Mouse (Mus musculus): ENCODE measurements around the gene Msi2.

The Msi2 gene

DNA sequence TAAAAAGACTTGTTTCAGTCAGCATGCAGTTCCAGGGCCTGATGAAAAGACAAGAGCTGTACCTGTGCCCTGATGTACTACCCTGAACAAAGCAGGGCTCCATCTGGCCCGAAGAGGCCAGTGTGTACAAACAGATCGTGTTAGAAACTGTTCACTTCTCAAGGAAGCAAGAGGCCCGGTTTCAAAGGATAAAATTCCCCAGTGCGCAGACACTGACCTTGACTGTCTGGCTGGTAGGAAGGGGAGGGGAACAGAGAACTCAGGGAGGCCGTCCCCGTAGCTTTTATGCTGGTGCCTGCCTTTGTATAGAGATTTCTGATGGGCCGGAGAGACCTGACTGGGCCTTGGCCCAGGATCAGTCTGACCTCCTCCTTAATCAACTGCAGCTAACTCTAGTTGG, 316.0 kb downstream of the Msi2 start:
- DNase-seq (ENCODE audit: low spot score) = no peak

DNA sequence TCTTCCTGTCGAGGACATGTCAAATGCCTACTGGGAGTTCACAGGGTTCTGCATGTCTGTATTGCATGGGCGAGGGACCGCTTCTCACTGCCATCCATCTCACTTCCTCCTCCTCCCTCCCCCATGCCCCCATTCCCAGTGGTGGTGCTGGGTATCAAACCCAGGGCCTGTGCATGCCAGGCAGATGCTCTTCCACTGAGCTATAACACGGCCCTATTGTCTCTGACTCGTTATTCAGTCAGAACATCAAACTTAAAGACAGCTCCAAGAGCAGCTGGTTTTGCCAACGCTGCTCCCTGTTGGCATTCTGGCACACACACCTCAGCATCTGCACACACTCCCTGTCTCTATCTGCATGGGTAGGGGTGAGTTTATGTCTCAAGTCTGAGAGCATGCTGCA, 317.0 kb downstream of the Msi2 start:
- DNase-seq (ENCODE audit: low spot score) = no peak

DNA sequence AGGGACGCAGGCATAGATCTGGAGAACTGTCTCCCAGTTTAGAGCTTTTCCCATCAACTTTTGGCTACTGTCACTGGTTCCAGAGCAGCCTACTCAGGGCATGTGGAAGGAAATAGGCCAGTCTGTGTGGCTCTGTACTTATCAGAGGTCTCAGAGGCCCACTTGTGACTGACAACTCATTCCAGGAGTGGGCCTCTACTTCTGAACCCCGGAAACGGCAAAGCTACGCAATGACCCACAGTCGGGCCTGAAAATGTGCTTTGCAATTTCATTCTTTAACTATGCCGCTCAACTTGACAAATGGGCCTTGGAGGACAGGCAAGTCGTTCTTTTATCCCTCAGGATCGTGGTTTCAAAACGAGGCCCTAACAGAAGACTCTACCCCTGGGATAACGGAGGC, 317.4 kb downstream of the Msi2 start:
- DNase-seq (ENCODE audit: low spot score) = no peak

DNA sequence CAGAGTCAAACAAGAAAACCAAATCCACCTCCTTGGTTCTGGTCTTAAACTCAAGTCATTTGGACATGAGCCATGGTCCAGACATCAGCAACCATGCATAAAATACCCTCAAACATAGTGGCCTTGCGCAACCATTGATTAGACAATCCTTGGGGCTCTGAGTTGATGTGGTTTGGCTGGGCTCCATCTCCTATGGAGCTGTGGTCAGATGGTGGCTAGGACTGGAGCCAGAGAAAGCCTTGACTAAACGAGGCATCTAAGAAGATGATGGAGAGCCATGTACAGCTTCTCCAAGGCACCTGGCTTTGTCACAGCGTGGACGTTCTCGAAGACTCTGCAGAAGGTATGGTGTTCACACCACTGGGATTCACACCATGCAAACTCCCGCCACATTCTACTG, 318.1 kb downstream of the Msi2 start:
- DNase-seq (ENCODE audit: low spot score) = no peak

DNA sequence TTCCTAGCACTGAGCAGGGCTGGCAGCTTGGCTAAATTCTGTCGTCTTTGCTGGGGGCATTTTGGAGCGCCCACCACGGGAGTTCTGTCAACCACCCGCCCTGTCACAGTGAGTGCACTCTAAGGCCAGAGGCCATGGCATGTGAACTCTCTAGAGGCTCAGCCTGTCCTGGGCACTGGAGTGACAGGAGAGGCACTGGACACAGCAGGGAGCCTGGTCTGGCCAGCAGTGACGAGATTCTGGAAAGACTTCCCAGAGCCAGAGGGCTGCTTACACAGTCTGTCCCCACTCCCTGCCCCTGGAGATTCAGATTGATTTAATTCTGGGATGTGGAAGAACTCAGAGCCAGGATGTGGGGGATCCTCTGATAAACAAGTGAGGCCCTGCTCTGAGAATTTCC, 318.9 kb downstream of the Msi2 start:
- DNase-seq (ENCODE audit: low spot score) = no peak

DNA sequence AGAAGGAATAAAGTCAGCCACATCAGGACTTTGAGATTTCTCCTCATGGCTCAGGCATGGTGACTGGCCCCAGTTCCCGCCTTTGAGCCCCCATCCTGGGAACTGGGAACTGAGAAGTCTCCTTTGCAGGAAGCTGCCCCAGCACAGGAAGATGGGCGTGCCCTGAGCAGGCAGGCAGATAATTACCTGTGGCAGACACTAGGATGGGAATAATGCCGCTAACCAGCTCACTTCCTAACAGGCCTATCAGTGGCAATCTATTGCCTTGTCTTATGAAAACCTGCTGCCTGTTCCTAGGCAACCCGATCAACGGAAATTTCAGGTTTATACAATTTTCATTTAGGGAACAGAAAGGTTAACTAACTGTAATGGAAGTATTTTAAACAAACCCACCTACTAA, 319.3 kb downstream of the Msi2 start:
- DNase-seq (ENCODE audit: low spot score) = no peak

DNA sequence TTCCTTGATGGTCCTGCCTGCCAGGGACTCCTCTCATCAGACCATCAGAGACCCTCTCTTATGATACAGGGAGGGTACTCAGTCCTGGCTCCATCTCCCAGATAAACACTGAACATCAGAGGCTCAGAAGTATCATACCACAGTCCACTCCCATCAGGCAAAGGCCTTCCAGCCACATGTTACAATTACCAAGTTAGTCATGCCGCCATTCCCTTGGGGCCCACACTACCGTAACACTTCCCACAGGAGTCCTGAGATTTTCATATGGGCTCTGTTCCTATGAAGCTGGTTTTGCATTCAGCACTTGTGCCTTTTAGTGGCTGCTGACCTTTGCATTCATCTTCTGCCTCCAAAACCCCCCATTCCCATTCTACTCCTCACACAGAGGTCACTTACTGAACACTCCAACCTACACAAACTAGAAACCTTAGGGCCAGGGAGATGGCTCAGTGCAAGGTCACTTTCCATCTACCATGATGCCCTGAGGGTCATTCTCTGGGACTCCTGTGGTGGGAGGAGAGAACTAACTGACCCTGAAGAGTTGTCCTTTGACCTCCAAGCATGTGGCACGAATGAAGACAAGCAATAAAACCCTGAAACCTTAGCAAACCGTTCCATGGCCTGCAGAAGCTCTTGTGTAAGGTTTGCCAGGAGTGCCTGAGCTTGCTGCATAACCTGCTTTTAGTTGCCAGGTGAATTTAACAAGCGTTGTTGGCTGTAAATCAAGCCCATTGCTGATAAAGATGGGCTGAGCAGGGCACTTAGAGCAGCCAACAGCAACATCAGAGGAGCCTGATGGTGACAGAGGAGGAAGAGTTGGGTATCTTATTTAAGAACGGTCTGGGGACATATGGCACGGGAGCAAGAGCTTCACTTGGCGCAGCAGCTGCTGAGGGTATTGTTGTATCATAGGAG, 323.0 kb downstream of the Msi2 start:
- no peak for DNase-seq (ENCODE audit: low spot score)

DNA sequence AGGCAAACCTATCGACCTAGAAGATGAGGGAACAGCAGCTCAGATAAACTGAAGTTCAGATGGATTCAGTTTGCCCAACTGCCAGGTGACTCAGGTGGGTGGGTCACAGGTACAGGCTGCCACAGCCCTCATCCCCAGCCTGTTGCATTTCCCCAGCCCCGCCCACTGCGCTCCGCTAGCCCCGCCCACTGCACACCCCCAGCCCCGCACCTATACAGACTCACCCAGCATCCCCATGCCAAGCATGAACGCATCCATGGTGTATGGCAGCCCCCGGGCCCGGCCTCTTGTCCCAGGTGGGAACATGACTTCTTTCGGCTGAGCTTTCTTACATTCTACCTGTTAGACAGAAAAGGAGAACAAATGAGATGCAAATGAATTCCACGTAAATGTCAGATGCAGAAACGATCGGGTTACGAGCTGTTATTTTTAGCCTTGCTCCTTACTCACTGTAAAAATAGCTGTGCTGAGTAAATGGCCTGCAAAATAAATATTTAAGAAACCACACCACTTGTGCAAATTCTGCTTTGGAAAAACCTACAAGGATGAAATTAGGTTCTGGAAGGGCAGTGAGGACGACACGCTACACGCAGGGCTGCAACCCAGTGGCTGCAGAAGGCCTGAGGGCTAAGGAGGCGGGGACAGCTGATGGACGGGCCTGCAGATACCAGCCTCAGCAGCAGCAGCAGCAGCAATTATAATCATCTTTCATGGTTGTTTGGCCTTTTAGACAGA, 323.8 kb downstream of the Msi2 start:
- no peak for DNase-seq (ENCODE audit: low spot score)

DNA sequence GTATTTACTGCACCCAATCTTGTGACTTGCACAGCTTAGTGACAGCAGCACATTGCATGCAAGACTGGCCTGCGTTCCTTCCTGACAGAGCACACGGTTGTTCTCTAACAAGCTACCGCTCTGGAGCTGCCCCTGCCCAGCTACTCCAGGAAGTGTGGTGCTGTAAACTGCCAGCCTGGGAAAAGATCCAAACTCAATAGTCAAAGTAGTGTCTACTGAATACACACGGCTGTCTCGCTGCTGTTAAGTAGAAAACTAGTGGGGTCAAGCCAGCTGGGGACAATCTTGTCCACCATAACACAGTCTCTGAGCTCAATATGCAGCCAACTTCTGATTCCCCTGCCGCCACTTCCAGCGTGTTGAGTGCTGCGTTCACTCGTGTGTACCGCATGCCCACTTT, 325.6 kb downstream of the Msi2 start:
- no peak for DNase-seq (ENCODE audit: low spot score)

DNA sequence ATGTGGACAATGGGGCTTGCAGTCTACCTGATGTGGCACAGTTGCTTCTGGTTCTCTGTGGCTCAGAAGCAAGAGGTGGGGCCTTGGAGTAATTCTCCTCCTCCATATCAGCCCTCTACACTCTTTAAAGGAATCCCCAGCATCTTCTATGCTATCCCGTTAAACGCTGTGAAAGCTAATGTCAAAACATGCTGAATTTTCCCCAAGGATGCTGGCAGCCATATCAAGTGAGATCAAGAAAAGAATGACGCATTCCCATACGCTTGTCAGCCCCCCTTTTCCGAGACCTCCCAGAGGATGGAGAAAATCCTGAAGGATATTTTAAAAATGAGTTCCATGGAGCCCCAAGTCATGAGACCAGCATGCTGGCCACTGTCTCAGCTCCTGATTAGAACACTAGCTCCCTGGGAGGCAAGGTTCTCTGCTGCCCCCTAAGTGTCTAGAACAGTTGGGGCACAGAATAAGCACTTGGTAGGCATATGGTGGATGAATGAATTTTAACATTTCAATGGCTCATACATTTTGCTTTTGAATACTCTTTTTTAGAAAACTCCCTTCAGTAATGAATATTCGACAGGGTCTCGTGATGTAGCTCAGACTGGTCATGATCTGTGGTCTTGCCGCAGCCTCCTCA, 327.0 kb downstream of the Msi2 start:
- no peak for DNase-seq (ENCODE audit: low spot score)

DNA sequence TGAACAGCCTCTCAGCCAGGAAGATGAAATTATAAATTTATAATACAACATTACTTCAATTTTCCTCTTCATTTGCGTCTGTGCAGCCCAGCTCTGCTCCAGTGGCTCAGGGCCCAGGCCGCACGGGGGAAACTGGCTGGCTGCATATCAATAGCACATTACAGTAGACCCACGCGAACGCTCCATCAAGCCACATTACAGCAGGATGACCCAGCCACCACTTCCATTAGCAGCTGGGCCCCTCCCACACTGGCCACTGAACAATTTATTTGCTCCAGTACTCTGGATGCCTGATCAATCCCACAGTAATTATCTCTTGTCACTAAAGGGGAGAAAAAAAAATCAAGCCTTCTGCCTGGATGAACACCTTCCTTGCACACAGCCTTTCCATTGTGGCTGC, 328.8 kb downstream of the Msi2 start:
- no peak for DNase-seq (ENCODE audit: low spot score)

DNA sequence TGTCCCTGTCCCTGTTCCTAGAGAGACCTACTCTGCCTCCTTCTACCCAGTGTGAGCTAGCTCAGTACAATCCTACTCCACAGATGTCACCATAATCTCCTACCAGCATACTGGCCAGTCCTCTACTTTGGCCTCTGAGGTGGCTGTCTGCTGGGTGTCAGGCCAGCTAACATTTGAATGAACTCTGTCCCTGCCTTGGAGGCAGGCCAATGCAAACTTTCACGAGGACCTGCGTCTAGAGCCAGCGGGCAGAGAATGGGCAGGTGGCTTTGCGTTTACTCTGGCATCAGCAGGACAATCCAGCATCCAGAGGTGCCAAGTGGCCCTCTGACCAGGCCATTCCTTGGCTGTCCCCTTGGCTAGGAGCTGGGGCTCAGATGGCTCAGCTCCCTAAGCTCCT, 331.4 kb downstream of the Msi2 start:
- DNase-seq (ENCODE audit: low spot score) = no peak

DNA sequence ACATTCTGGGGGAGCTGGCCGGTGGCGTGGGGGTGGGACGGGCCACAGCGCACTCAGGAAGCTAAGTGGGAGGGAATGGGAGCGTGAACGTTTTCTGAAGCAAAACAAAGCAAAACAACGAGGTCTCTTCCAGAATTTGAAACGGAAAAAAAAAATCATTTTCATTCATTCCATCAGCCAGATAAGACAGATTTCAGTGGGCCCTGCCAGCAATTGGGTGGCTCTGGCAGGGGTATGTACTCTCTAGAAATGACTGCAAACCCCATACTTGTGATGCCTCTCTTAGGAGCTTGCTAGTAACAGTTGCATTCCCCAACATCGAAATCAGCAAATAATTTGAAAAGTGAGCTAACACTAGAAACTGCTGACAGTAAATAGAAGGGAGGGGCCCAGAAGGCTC, 335.9 kb downstream of the Msi2 start:
- no peak for DNase-seq (ENCODE audit: low spot score)

DNA sequence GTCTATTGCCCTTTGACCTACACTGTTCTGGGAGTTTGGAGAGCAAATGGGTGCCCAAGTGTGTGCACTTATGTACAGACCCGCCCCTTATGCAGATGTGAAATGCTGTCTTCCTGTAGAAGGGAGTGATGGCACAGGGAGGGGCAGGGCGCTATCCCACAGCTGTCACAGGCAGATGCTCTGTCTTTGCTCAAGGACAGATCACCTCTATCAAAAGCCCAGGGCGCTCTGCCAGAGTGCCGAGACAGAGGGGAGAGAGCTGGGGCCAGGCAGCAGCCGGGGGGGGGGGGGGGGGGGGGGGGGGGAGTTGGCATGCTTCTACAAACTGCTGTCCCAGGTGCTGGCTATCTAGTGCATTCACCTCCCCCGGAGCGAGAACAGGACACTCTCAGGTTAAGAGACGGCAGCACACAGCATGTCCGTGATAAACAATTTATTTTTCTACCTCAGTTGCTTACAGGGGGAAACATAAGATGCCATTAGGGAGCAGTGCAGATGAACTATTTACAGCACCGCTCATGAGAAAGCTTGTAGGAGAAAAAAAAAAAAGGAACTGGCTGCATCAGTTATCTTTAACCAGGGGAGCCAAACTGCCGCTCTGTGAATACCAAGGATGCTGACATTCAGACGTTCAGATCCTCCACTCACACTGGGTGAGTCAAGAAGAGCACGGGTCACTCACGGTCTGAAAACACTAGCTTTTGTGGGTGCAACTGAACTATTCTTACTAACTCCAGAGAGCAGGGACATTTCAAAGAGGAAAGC, 337.0 kb downstream of the Msi2 start:
- DNase-seq (ENCODE audit: low spot score) = no peak

DNA sequence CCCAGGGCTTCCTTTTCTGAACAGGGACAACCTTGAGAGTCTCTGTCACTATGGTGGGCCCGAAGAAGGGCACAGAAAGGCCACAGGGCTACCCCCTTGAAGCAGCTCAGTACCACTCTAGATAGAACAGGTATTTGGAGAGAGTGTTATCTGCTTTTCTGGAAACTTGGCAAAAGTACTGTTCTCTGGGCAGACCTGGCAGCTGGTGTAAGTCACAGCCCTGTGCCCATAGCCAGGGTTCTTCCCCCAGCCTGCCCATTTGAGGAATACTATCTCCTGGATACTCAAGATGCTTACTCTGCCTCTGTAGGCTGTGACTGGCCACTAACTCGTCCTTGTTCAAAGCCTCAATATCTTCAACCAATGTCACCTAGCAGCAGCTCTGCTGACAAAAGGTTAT, 338.7 kb downstream of the Msi2 start:
- DNase-seq (ENCODE audit: low spot score) = no peak

DNA sequence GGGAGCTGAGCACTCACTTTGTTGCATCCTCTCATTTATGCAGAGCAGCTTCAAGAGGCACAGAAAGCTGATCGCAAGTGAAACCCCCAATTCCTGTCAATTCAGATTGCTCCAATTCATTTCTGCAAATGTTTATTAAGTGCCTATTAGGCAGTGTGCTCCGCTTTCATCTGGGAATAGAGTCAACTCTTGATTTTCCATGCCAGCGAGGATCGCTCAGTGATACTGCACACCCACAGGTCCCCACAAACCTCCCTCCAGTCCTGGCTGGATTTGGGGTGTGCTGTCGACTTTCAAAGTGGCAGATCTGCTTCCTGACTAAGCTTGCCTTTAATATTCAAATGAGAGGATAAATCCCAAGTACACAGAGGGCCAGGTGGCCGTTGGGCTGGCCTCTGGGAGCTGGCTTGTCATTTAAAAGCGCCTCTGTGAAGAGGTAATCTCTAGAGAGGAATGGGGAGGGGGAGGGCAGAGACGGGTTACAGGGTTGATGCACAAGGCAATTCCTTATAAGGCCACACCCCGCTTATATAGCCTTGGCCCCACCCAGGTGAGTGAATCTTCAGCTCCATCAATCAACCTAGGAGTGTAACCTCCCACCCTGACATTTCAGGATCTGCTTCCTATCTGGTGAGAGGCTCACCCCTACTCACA, 339.5 kb downstream of the Msi2 start:
- DNase-seq (ENCODE audit: low spot score) = no peak

DNA sequence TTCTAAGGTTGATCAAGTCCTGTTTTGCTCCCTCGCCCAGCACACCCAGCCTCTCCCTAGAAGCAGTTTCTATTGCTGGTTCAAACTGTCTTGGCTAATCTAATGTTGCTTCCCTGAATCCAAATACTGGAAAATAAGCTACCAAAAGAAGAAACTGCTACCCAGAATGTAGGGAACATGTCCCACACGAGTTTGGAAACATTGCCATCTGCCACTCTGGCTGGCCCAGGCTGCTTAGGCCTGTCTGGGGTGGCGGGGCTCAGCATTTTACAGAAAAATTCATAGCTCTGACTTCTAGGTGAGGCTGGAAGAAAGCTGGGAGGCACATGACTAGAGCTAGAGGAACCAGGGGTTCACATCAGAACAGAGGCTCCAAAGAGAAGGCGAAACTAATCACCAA, 345.7 kb downstream of the Msi2 start:
- DNase-seq (ENCODE audit: low spot score) = no peak

DNA sequence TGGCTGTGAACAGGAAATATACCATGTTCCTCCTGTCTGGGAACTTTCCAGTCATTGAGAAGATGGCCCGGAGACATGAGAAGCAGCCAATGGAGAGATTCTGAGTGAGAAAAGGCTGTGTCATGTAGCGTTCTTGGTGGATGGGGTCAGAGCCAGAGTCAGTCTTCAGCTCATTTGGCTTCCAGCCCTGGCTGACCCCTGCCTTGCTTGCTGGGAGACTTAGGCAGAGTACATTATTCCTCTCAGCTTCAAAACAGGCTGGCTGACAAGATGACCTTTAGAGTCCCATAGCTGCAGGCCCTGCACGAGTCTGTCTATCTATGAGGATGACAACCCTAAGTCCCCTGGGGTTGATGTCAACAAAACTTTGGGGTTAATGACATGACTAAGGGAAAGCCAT, 348.4 kb downstream of the Msi2 start:
- DNase-seq (ENCODE audit: low spot score) = no peak

DNA sequence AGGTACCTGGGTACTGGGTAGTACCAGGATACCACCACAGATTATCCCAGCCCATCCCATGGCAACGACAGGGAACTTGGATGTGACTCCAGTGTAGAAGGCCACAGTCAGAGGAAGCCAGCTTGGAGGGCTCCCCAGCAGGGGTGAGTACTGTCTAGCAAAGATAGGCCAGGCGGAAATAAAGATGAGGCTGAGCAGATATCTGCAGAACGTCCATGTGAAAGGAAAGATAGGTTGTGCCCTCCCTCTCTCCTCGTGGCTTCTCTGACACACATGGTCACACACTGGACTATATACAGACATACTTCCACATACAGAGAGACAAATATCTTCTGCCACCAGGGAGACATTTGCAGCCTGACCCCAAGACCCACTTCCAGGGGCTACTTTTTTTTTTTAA, 350.8 kb downstream of the Msi2 start:
- DNase-seq (ENCODE audit: low spot score) = peak; percentile 13

DNA sequence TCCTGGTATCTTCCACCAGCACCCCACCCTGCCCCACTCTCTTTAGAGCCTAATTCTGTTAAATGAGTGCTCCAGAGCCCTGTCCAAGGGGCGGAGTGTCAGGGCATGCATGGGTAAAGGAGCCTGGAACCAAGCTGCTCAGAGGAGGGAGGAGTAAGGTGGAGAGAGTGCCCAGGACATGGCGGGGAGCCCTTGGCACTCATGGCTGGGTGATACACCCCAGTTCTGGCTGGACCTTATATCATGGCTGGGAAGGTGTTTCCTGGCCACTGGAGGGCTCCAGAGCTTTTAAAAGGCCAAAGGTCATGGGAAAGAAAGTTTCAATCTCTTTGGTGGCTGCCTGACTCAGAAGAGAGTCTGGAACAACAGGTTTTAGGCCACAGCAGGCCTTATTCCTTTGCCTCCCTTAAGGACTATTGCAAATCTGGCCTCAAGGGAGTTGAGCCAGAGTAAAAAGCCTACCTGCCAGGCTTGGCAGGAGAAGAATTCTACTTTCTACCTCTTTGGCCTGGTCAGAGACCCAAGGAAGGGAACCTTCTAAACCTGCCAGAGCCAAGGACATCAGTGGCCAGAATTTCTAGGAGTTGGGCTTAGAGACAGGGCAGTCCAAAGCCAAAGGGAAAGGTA, 352.3 kb downstream of the Msi2 start:
- DNase-seq (ENCODE audit: low spot score) = no peak

DNA sequence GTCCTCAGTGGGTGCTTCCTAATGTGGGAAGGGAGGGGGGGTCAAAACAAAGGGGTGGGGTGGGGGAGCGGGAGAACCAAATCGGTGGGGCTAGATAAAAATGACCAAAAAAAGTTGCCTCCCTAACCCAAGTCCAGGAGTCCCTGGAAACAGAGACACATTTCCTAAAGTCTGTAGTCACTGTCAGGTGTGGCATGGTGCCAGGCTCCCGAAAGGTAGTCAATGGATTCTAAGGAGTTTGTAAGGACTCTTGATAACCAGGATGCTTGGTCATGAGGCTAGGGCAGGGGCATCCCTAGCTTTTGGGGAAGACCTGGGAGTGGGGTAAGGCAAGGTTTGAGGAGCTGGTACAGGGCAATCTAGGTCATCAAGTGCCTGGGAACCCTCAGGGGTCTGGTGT, 354.1 kb downstream of the Msi2 start:
- no peak for DNase-seq (ENCODE audit: low spot score)
